Mouse (Mus musculus) hindbrain, embryonic 14.5 days (tissue): ENCODE measurements around the gene Olfr56. TPM values are rescaled to one million over a fixed set of nuclear protein-coding genes. Genes with fewer than 3 reads are reported as not detected.

Experiments
- ATAC-seq: fragments of 200-750 bp; cut with Nextera tagmentation; 2 replicates; pipeline ENCODE4 v1.8.0; 2017; ENCODE audit warnings: moderate number of reproducible peaks, mild to moderate bottlenecking, moderate TSS enrichment, moderate library complexity; ENCODE audit not compliant: low FRiP score
- DNase-seq: peaks from one replicate; pipeline ENCODE4 v3.0.0-alpha.2; 2015; ENCODE audit warnings: low spot score
- H3K27ac ChIP-seq: fragments of 300-500 bp; sonication (generic); 2 replicates; pipeline ENCODE4 v1.5.1; 2014; ENCODE audit warnings: mild to moderate bottlenecking, moderate library complexity
- H3K27me3 ChIP-seq: fragments of 300-500 bp; sonication (generic); 2 replicates; pipeline ENCODE4 v1.6.1; 2014; ENCODE audit warnings: mild to moderate bottlenecking, low read length, mixed read lengths; ENCODE audit not compliant: control insufficient read depth, insufficient read depth
- H3K36me3 ChIP-seq: fragments of 300-500 bp; sonication (generic); replicated peaks from 2 replicates; pipeline ENCODE4 v1.6.1; 2014; ENCODE audit not compliant: control insufficient read depth, insufficient read depth
- H3K4me1 ChIP-seq: fragments of 300-500 bp; sonication (generic); replicated peaks from 2 replicates; pipeline ENCODE4 v1.6.1; 2014; ENCODE audit warnings: antibody characterized with exemption, low read length, mixed read lengths; ENCODE audit not compliant: control insufficient read depth, insufficient read depth
- H3K4me2 ChIP-seq: fragments of 300-500 bp; sonication (generic); replicated peaks from 2 replicates; pipeline ENCODE4 v1.6.1; 2014; ENCODE audit warnings: mild to moderate bottlenecking, moderate library complexity
- H3K4me3 ChIP-seq: fragments of 300-500 bp; sonication (generic); replicated peaks from 2 replicates; pipeline ENCODE4 v1.5.1; 2014; ENCODE audit warnings: mild to moderate bottlenecking, low read length
- H3K9ac ChIP-seq: fragments of 300-500 bp; sonication (generic); 2 replicates; pipeline ENCODE4 v1.6.1; 2014
- H3K9me3 ChIP-seq: fragments of 300-500 bp; sonication (generic); 2 replicates; pipeline ENCODE4 v1.6.1; 2016; ENCODE audit warnings: low read length; ENCODE audit not compliant: control insufficient read depth
- WGBS: fragments of 180-500 bp; shearing (Covaris S2); extraction: QIAGEN DNeasy Blood & Tissue Kit; methylation state at CpG from one replicate; pipeline ENCODE4 v1.1.7; 2014; 5-methylcytosine and 5-hydroxymethylcytosine counted together
- polyA plus RNA-seq: library from polyadenylated mRNA; unstranded; fragments of >200 nt; fragmentation: Nextera tagmentation; extraction: Ambion mirVana; gene quantifications from 2 replicates; pipeline ENCODE4 v1.2.1, GENCODE M21; 2014

Gene Olfr56
- polyA plus RNA-seq, 1 experiment from 2014 or later, result not detected

DNA sequence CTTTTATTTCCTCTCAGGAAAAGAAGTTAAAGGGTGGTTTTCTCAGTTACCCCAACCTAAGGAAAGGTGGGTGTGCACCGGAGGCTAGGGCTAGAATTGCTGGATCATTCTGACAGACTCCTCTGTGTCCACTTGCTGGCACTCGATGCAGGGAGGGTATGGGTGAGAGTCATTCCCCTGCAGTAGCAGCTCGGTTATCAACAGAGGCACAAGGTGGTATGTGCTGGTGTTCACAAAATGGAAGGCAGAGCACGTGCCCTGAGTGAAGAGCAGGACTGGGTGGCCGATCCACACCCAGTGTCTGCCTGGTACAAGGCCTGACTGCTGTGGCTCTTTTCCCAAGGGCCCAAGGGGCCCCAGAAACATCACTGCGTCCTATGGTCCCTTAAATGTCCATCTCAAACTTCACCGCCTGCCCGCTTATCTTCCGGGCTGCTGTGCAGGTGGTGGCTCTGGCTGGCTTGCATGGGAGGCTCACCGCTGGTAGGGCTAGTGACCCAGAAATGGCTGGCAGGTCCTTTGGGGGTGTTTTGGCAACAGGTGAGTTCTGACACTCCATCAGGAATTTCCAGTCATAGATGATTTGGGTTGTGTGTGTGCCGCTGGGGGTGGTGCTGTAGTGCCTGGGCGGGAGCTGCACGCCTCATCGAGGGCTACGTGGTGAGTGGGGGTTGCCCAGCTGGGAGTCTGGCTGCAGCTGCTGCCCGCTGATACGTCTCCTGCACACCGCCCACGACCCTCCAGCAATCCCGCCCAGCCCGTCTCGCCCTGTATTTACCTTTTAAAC is 109.3 kb downstream of the Olfr56 start:
- Histone ChIP-seq H3K27ac (no peak overlapping the region), H3K27me3 (no peaks in the 10 kb centered on the region), H3K4me2 (no peak overlapping the region), H3K9ac (no peak overlapping the region), H3K9me3 (no peaks in the 10 kb centered on the region), H3K4me1 (no peaks in the 10 kb centered on the region), H3K36me3 (no peaks in the 10 kb centered on the region), H3K4me3 (no peak overlapping the region)
- DNase-seq, result no peak
- WGBS, result 47% methylated on average over 22 of the region's 22 CpGs
- ATAC-seq, result no peak

DNA sequence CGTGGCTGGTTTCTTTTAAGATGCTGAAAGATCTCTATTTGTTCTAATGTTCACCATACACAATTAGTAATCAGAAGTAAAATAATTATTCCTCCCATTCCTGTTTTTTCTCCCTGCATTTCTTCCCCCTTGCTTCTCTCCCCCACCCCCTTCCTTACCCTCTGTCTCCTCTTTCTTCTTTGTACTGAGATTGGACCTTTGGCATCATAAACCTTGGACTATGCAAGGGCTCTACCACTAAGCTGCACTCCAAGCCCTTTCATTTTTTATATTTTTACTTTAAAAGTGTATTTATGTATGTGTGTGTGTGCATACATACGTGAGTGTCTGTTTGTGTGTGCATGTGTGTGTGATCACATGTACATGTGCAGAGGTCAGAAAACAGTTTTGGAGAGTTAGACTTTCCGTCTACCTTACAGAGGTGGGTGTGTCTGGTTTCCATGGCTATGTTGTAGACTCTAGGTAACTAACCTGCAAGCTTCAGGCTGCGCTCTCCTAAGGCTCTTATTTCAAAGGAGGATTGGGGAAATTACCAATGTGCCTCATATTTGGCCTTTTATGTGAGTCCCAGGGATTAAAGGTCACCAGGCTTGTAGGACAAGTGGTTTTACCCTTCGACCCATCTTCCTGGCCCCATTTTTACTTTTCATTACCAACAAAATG is 110.4 kb downstream of the Olfr56 start:
- no peak overlapping the region for H3K4me3 ChIP-seq
- H3K27me3 ChIP-seq, result no peaks in the 10 kb centered on the region
- no peak for ATAC-seq
- 95% methylated on average over 5 of the region's 5 CpGs for WGBS
- no peak overlapping the region for H3K9ac ChIP-seq
- no peak for DNase-seq
- no peaks in the 10 kb centered on the region for H3K9me3 ChIP-seq
- no peak overlapping the region for H3K4me2 ChIP-seq
- H3K4me1 ChIP-seq, result no peaks in the 10 kb centered on the region
- H3K36me3 ChIP-seq, result no peaks in the 10 kb centered on the region
- no peak overlapping the region for H3K27ac ChIP-seq

GRCm38 (mm10) chr11:49089735-49090507 is 111.2 kb downstream of the Olfr56 start:
- WGBS, result 76% methylated on average over 3 of the region's 3 CpGs
- Histone ChIP-seq H3K4me2 (no peak overlapping the region), H3K9me3 (no peaks in the 10 kb centered on the region), H3K36me3 (no peaks in the 10 kb centered on the region), H3K27ac (no peak overlapping the region), H3K4me1 (no peaks in the 10 kb centered on the region), H3K9ac (no peak overlapping the region), H3K4me3 (no peak overlapping the region), H3K27me3 (no peaks in the 10 kb centered on the region)
- ATAC-seq (no peak), DNase-seq (no peak)

GRCm38 (mm10) chr11:49090551-49090950 is 111.9 kb downstream of the Olfr56 start:
- Histone ChIP-seq H3K36me3 (no peaks in the 10 kb centered on the region), H3K4me2 (no peak overlapping the region), H3K4me1 (no peaks in the 10 kb centered on the region), H3K9me3 (no peaks in the 10 kb centered on the region), H3K9ac (no peak overlapping the region), H3K4me3 (no peak overlapping the region), H3K27ac (no peak overlapping the region), H3K27me3 (no peaks in the 10 kb centered on the region)
- WGBS, result 96% methylated on average over 5 of the region's 5 CpGs
- DNase-seq (no peak), ATAC-seq (no peak)

DNA sequence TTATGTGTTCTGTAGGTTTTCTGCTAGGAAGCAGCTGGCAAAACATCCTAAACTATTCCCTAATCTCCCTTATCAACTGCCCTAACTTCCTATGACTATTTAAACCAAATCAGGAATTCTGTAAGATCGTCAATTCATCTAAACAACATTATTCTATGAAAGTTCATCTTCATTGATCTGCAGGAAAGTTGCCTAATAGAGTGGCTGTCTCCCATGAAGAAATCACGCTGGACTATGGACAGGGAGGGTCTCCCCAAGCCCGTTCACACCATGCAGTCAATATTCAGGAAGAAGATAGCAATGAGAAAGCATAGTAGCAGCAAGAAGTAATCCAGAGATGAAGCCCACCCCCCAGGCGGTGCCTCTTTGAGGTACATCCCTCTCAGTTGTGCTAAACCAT is 112.5 kb downstream of the Olfr56 start:
- DNase-seq (no peak), ATAC-seq (no peak)
- H3K9me3 ChIP-seq, result no peaks in the 10 kb centered on the region
- H3K36me3 ChIP-seq, result no peaks in the 10 kb centered on the region
- WGBS, result 85% methylated on average over 4 of the region's 4 CpGs
- H3K4me1 ChIP-seq, result no peaks in the 10 kb centered on the region
- no peaks in the 10 kb centered on the region for H3K27me3 ChIP-seq
- no peak overlapping the region for H3K4me3 ChIP-seq
- no peak overlapping the region for H3K9ac ChIP-seq
- no peak overlapping the region for H3K4me2 ChIP-seq
- H3K27ac ChIP-seq, result no peak overlapping the region

GRCm38 (mm10) chr11:49092053-49092586 is 113.4 kb downstream of the Olfr56 start:
- no peak overlapping the region for H3K9ac ChIP-seq
- H3K4me3 ChIP-seq, result no peak overlapping the region
- H3K4me2 ChIP-seq, result no peak overlapping the region
- H3K27me3 ChIP-seq, result no peaks in the 10 kb centered on the region
- WGBS, result 93% methylated on average over 1 of the region's 1 CpGs
- no peak for ATAC-seq
- no peaks in the 10 kb centered on the region for H3K4me1 ChIP-seq
- H3K36me3 ChIP-seq, result no peaks in the 10 kb centered on the region
- H3K9me3 ChIP-seq, result no peaks in the 10 kb centered on the region
- DNase-seq, result no peak
- no peak overlapping the region for H3K27ac ChIP-seq

- no peak overlapping the region for H3K9ac ChIP-seq
- DNase-seq, result no peak
- no peaks in the 10 kb centered on the region for H3K27me3 ChIP-seq
- no peak overlapping the region for H3K4me3 ChIP-seq
- H3K36me3 ChIP-seq, result no peaks in the 10 kb centered on the region
- H3K4me2 ChIP-seq, result no peak overlapping the region
- H3K9me3 ChIP-seq, result no peaks in the 10 kb centered on the region
- no peak overlapping the region for H3K27ac ChIP-seq
- WGBS, result 91% methylated on average over 2 of the region's 2 CpGs
- no peaks in the 10 kb centered on the region for H3K4me1 ChIP-seq
- ATAC-seq, result no peak
These were observed 114.1 kb downstream of the Olfr56 start for GRCm38 (mm10) chr11:49092786-49093185.

- Histone ChIP-seq H3K9ac (no peak overlapping the region), H3K4me1 (no peaks in the 10 kb centered on the region), H3K27ac (no peak overlapping the region), H3K4me2 (no peak overlapping the region), H3K36me3 (no peaks in the 10 kb centered on the region), H3K27me3 (no peaks in the 10 kb centered on the region), H3K9me3 (no peaks in the 10 kb centered on the region), H3K4me3 (no peak overlapping the region)
- DNase-seq, result no peak
- no peak for ATAC-seq
- WGBS, result 91% methylated on average over 6 of the region's 6 CpGs
These were observed 115.4 kb downstream of the Olfr56 start for GRCm38 (mm10) chr11:49093861-49094660.
